Mouse (Mus musculus): ENCODE measurements around the gene Gstt3. TPM values are rescaled to one million over a fixed set of nuclear protein-coding genes. Genes with fewer than 3 reads are reported as not detected.

Gene Gstt3
- total and polyA plus RNA-seq, 2 experiments, result 181 to 198 TPM

- under 1% methylated on average over 18 of the region's 18 CpGs for WGBS
- Histone ChIP-seq H3K36me3 (ENCODE audit: control insufficient read depth, insufficient read depth, low read length) (no peaks in the 10 kb centered on the region), H3K79me2 (ENCODE audit: control insufficient read depth, insufficient read depth, low read length) (peaks cover 12% of the 10 kb centered on the region; the same call in 1 of the 2 replicates), H3K4me3 (ENCODE audit: insufficient read depth, low read depth, low read length) (peak within 1 kb of the TSS; percentile 52), H3K4me1 (ENCODE audit: control insufficient read depth, insufficient read depth, low read length) (peaks cover 20% of the 10 kb centered on the region), H3K9ac (ENCODE audit: low read depth, low read length) (peak within 1 kb of the TSS; percentile 75), H3K27me3 (ENCODE audit: control insufficient read depth, insufficient read depth, low read length) (no peaks in the 10 kb centered on the region), H3K27ac (replicated peaks; ENCODE audit: insufficient read depth, low read depth, low read length) (peak within 1 kb of the TSS; percentile 81)
- TF ChIP-seq POLR2A (IDR thresholded peaks at IDR 0.05; ENCODE audit: extremely low read depth, insufficient read depth, low read length) (peak; percentile 81; the same call in 1 of the 2 replicates), CTCF (IDR thresholded peaks at IDR 0.05; ENCODE audit: low read depth, low read length) (no peak)
- peak; percentile 75 for DNase-seq (ENCODE audit: extremely low read depth, low read depth, low spot score)
Measured at GRCm38 (mm10) chr10:75798176-75798696, 17.0 kb upstream of the Gstt3 start, which contains the start of gene Gstt1. TSS of gene Gstt1 (minus strand) at chr10:75798584.

- H3K4me3 ChIP-seq (ENCODE audit: insufficient read depth, low read depth, low read length), result peak overlapping the region; percentile 52
- H3K36me3 ChIP-seq (ENCODE audit: control insufficient read depth, insufficient read depth, low read length), result no peaks in the 10 kb centered on the region
- TF ChIP-seq POLR2A (IDR thresholded peaks at IDR 0.05; ENCODE audit: extremely low read depth, insufficient read depth, low read length) (0 out of 2 replicates have a peak, but pooled peaks have one; percentile 17), CTCF (IDR thresholded peaks at IDR 0.05; ENCODE audit: low read depth, low read length) (0 out of 2 replicates have a peak, but pooled peaks have one; percentile 6)
- H3K27ac ChIP-seq (replicated peaks; ENCODE audit: insufficient read depth, low read depth, low read length), result peak overlapping the region; percentile 81
- peak overlapping the region; percentile 75 for H3K9ac ChIP-seq (ENCODE audit: low read depth, low read length)
- peak; percentile 75 for DNase-seq (ENCODE audit: extremely low read depth, low read depth, low spot score)
- H3K79me2 ChIP-seq (ENCODE audit: control insufficient read depth, insufficient read depth, low read length), result peaks cover 12% of the 10 kb centered on the region; the same call in 1 of the 2 replicates
- H3K4me1 ChIP-seq (ENCODE audit: control insufficient read depth, insufficient read depth, low read length), result peaks cover 24% of the 10 kb centered on the region
- no peaks in the 10 kb centered on the region for H3K27me3 ChIP-seq (ENCODE audit: control insufficient read depth, insufficient read depth, low read length)
- WGBS, result 3% methylated on average over 12 of the region's 12 CpGs
Measured at GRCm38 (mm10) chr10:75797619-75798175, 16.5 kb upstream of the Gstt3 start.

GRCm38 (mm10) chr10:75796731-75797516 is 15.7 kb upstream of the Gstt3 start:
- no peak for TF ChIP-seq CTCF (IDR thresholded peaks at IDR 0.05; ENCODE audit: low read depth, low read length)
- TF ChIP-seq POLR2A (IDR thresholded peaks at IDR 0.05; ENCODE audit: extremely low read depth, insufficient read depth, low read length), result no peak
- Histone ChIP-seq H3K4me1 (ENCODE audit: control insufficient read depth, insufficient read depth, low read length) (peaks cover 25% of the 10 kb centered on the region), H3K27me3 (ENCODE audit: control insufficient read depth, insufficient read depth, low read length) (no peaks in the 10 kb centered on the region), H3K79me2 (ENCODE audit: control insufficient read depth, insufficient read depth, low read length) (peaks cover 12% of the 10 kb centered on the region; the same call in 1 of the 2 replicates), H3K9ac (ENCODE audit: low read depth, low read length) (peak overlapping the region; percentile 71), H3K36me3 (ENCODE audit: control insufficient read depth, insufficient read depth, low read length) (no peaks in the 10 kb centered on the region), H3K4me3 (ENCODE audit: insufficient read depth, low read depth, low read length) (peak overlapping the region; percentile 52), H3K27ac (replicated peaks; ENCODE audit: insufficient read depth, low read depth, low read length) (peak overlapping the region; percentile 38)
- WGBS, result 25% methylated on average over 11 of the region's 11 CpGs
- DNase-seq (ENCODE audit: extremely low read depth, low read depth, low spot score), result no peak

GRCm38 (mm10) chr10:75794880-75795279 is 13.7 kb upstream of the Gstt3 start:
- DNase-seq (ENCODE audit: extremely low read depth, low read depth, low spot score), result peak; percentile 97
- no peaks in the 10 kb centered on the region for H3K36me3 ChIP-seq (ENCODE audit: control insufficient read depth, insufficient read depth, low read length)
- peaks cover 12% of the 10 kb centered on the region; the same call in 1 of the 2 replicates for H3K79me2 ChIP-seq (ENCODE audit: control insufficient read depth, insufficient read depth, low read length)
- H3K4me1 ChIP-seq (ENCODE audit: control insufficient read depth, insufficient read depth, low read length), result peaks cover 29% of the 10 kb centered on the region
- TF ChIP-seq POLR2A (IDR thresholded peaks at IDR 0.05; ENCODE audit: extremely low read depth, insufficient read depth, low read length), result no peak
- TF ChIP-seq CTCF (IDR thresholded peaks at IDR 0.05; ENCODE audit: low read depth, low read length), result no peak
- H3K4me3 ChIP-seq (ENCODE audit: insufficient read depth, low read depth, low read length), result no peak overlapping the region; the same call in 1 of the 2 replicates
- no peaks in the 10 kb centered on the region for H3K27me3 ChIP-seq (ENCODE audit: control insufficient read depth, insufficient read depth, low read length)
- peak overlapping the region; percentile 69 for H3K9ac ChIP-seq (ENCODE audit: low read depth, low read length)
- H3K27ac ChIP-seq (replicated peaks; ENCODE audit: insufficient read depth, low read depth, low read length), result peak overlapping the region; percentile 86
- 13% methylated on average over 3 of the region's 3 CpGs for WGBS

- H3K4me1 ChIP-seq (ENCODE audit: control insufficient read depth, insufficient read depth, low read length), result peaks cover 40% of the 10 kb centered on the region
- H3K9ac ChIP-seq (ENCODE audit: low read depth, low read length), result peak overlapping the region; percentile 35
- DNase-seq (ENCODE audit: extremely low read depth, low read depth, low spot score), result peak; percentile 67
- TF ChIP-seq POLR2A (IDR thresholded peaks at IDR 0.05; ENCODE audit: extremely low read depth, insufficient read depth, low read length) (no peak), CTCF (IDR thresholded peaks at IDR 0.05; ENCODE audit: low read depth, low read length) (no peak)
- no peak overlapping the region for H3K4me3 ChIP-seq (ENCODE audit: insufficient read depth, low read depth, low read length)
- H3K79me2 ChIP-seq (ENCODE audit: control insufficient read depth, insufficient read depth, low read length), result peaks cover 9% of the 10 kb centered on the region; the same call in 1 of the 2 replicates
- H3K27me3 ChIP-seq (ENCODE audit: control insufficient read depth, insufficient read depth, low read length), result no peaks in the 10 kb centered on the region
- WGBS, result 5% methylated on average over 7 of the region's 7 CpGs
- H3K27ac ChIP-seq (replicated peaks; ENCODE audit: insufficient read depth, low read depth, low read length), result peak overlapping the region; percentile 83
- H3K36me3 ChIP-seq (ENCODE audit: control insufficient read depth, insufficient read depth, low read length), result peaks cover 7% of the 10 kb centered on the region; the same call in 1 of the 2 replicates
Measured at GRCm38 (mm10) chr10:75790773-75791172, 9.6 kb upstream of the Gstt3 start.

Data from liver, adult 2 months (tissue).